Mouse (Mus musculus): ENCODE data around the gene Gpx8. TPM values are rescaled to one million over a fixed set of nuclear protein-coding genes. Genes with fewer than 3 reads are reported as not detected.

Gpx8 gene
- 10.4 and 10.7 TPM in 2 replicates for polyA plus RNA-seq (2012; rRNA removed)

GRCm38 (mm10) chr13:113046211-113046883, at the start of gene Gpx8:
Gene Gpx8, minus strand, starts transcription at chr13:113046410.
- H3K27ac ChIP-seq (ENCODE audit: insufficient read depth, low read length): no peak within 1 kb of the TSS
- no peaks in the 10 kb centered on the region for H3K4me1 ChIP-seq (ENCODE audit: control insufficient read depth, insufficient read depth, low read length)
- peak within 1 kb of the TSS; percentile 27 for H3K4me3 ChIP-seq (ENCODE audit: insufficient read depth, low read length)
- TF ChIP-seq CTCF (IDR thresholded peaks at IDR 0.05; ENCODE audit: extremely low read depth, insufficient read depth, low read length) (peak; percentile 50), POLR2A (IDR thresholded peaks at IDR 0.05; ENCODE audit: extremely low read depth, insufficient read depth, low read length) (no peak)

- H3K4me3 ChIP-seq (ENCODE audit: insufficient read depth, low read length): no peak overlapping the region
- H3K4me1 ChIP-seq (ENCODE audit: control insufficient read depth, insufficient read depth, low read length): no peaks in the 10 kb centered on the region
- TF ChIP-seq CTCF (IDR thresholded peaks at IDR 0.05; ENCODE audit: extremely low read depth, insufficient read depth, low read length) (no peak), POLR2A (IDR thresholded peaks at IDR 0.05; ENCODE audit: extremely low read depth, insufficient read depth, low read length) (no peak)
- no peak overlapping the region for H3K27ac ChIP-seq (ENCODE audit: insufficient read depth, low read length)
These were observed 48.4 kb upstream of the Gpx8 start for GRCm38 (mm10) chr13:113094618-113095017.

DNA sequence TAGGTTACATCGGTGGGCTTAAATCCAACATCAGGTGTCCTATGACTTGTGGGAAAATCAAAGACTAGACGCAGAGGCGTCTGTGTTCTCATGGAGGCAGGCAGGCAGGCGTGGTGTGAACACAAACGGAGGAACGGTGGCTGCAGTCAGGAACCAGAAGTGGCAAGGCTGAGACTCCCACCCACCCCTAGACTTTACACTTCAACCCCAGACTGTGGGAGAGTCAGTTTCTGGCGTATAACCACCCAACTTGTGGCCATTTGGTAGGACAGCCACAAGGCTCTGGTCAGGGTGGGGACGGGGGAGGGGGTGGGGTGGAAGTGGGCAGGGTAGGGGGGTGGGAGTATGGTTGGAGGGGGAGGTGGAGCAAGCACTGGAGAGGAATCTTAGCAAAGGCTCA, 44.3 kb upstream of the Gpx8 start:
- no peak overlapping the region for H3K27ac ChIP-seq (ENCODE audit: insufficient read depth, low read length)
- no peaks in the 10 kb centered on the region for H3K4me1 ChIP-seq (ENCODE audit: control insufficient read depth, insufficient read depth, low read length)
- no peak for TF ChIP-seq POLR2A (IDR thresholded peaks at IDR 0.05; ENCODE audit: extremely low read depth, insufficient read depth, low read length)
- TF ChIP-seq CTCF (IDR thresholded peaks at IDR 0.05; ENCODE audit: extremely low read depth, insufficient read depth, low read length): no peak
- no peak overlapping the region for H3K4me3 ChIP-seq (ENCODE audit: insufficient read depth, low read length)

DNA sequence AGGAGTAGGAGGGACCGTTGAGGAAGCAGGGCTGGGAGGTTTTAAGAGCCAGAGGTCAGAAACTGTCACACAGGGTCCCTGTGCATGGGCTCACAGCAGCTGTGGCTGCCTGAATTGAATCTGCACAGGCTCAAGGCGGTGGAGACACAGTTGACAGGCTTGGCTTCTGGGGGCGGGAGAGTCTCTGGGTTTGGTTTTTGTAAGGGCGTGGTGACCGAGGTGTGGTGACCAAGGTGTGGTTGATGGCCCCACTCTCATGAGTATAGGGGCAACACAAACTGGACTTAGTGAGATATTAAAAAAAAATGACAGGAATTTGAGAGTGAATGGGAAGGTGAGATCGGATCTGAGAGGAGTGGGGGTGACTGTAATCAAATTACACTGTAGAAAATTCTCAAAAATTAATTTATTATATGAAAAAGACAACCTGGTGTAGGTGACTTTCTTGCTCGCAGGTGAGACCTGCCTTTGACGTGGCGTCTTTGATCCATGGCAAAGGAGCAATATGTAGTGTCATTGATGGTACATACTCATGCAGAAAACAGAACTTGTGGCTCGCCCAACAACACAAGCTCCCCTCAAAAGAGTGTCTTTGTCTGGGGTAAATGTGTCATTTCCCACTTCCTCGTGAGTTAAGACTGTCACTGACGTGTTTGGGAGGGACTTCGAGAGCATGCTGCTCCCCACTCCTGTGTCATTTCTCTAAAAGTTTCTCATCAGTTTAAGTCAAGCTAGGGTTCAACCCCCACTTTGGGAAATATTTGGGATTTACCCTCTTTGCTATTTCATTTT, 41.2 kb upstream of the Gpx8 start:
- Histone ChIP-seq H3K27ac (ENCODE audit: insufficient read depth, low read length) (no peak overlapping the region), H3K4me1 (ENCODE audit: control insufficient read depth, insufficient read depth, low read length) (no peaks in the 10 kb centered on the region), H3K4me3 (ENCODE audit: insufficient read depth, low read length) (no peak overlapping the region)
- TF ChIP-seq CTCF (IDR thresholded peaks at IDR 0.05; ENCODE audit: extremely low read depth, insufficient read depth, low read length) (no peak), POLR2A (IDR thresholded peaks at IDR 0.05; ENCODE audit: extremely low read depth, insufficient read depth, low read length) (no peak)

DNA sequence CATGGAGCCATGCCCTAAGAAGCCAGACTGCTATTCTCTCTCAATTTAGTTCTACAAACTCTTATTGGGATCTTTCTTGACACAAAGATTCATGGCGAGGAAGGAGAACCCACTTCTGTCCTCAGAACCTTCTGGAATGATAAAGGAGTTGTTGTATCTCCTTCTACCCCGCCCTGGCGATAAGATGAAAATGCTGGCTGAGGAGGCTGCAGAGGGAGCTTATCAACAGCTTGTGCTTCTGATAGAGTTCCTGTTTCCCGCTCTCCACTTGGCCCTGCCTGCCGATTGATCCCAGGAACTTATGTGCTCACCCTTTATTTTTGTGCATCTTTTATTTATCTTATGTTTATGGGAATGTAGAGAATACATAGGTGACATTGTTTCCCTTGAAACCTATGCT, 38.5 kb upstream of the Gpx8 start:
- no peak overlapping the region for H3K4me3 ChIP-seq (ENCODE audit: insufficient read depth, low read length)
- TF ChIP-seq CTCF (IDR thresholded peaks at IDR 0.05; ENCODE audit: extremely low read depth, insufficient read depth, low read length): no peak
- H3K27ac ChIP-seq (ENCODE audit: insufficient read depth, low read length): no peak overlapping the region

DNA sequence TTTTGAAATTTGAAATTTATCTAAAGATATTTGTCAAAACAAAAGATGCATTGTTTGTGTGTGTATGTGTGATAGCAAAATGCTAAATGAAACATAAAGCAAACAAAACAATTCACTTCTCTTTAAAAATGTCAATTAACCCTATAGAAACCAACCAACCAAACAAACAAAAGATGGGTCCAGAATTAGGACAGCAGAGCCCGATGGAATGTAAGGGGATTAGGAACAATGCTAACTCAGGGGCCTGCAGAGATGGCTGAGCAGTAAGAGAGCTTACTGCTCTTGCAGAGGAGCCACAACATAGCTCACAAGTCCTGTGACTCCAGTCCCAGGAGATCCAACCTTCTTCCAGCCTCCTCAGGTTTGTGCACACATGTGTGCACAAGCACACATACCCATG, 35.9 kb upstream of the Gpx8 start:
- Histone ChIP-seq H3K27ac (ENCODE audit: insufficient read depth, low read length) (no peak overlapping the region), H3K4me1 (ENCODE audit: control insufficient read depth, insufficient read depth, low read length) (no peaks in the 10 kb centered on the region), H3K4me3 (ENCODE audit: insufficient read depth, low read length) (no peak overlapping the region)
- TF ChIP-seq CTCF (IDR thresholded peaks at IDR 0.05; ENCODE audit: extremely low read depth, insufficient read depth, low read length): no peak
- TF ChIP-seq POLR2A (IDR thresholded peaks at IDR 0.05; ENCODE audit: extremely low read depth, insufficient read depth, low read length): no peak

More for the DNA sequence above, 38.5 kb upstream of the Gpx8 start:
- no peaks in the 10 kb centered on the region for H3K4me1 ChIP-seq (ENCODE audit: control insufficient read depth, insufficient read depth, low read length)

- no peak overlapping the region for H3K27ac ChIP-seq (ENCODE audit: insufficient read depth, low read length)
- no peak for TF ChIP-seq CTCF (IDR thresholded peaks at IDR 0.05; ENCODE audit: extremely low read depth, insufficient read depth, low read length)
- no peak for TF ChIP-seq POLR2A (IDR thresholded peaks at IDR 0.05; ENCODE audit: extremely low read depth, insufficient read depth, low read length)
These were observed 32.8 kb upstream of the Gpx8 start for GRCm38 (mm10) chr13:113079021-113079420.

GRCm38 (mm10) chr13:113064542-113064941, 18.3 kb upstream of the Gpx8 start:
- Histone ChIP-seq H3K27ac (ENCODE audit: insufficient read depth, low read length) (no peak overlapping the region), H3K4me1 (ENCODE audit: control insufficient read depth, insufficient read depth, low read length) (no peaks in the 10 kb centered on the region), H3K4me3 (ENCODE audit: insufficient read depth, low read length) (no peak overlapping the region)
- TF ChIP-seq POLR2A (IDR thresholded peaks at IDR 0.05; ENCODE audit: extremely low read depth, insufficient read depth, low read length): no peak
- TF ChIP-seq CTCF (IDR thresholded peaks at IDR 0.05; ENCODE audit: extremely low read depth, insufficient read depth, low read length): no peak

More at GRCm38 (mm10) chr13:113079021-113079420, 32.8 kb upstream of the Gpx8 start:
- H3K4me3 ChIP-seq (ENCODE audit: insufficient read depth, low read length): no peak overlapping the region
- no peaks in the 10 kb centered on the region for H3K4me1 ChIP-seq (ENCODE audit: control insufficient read depth, insufficient read depth, low read length)

DNA sequence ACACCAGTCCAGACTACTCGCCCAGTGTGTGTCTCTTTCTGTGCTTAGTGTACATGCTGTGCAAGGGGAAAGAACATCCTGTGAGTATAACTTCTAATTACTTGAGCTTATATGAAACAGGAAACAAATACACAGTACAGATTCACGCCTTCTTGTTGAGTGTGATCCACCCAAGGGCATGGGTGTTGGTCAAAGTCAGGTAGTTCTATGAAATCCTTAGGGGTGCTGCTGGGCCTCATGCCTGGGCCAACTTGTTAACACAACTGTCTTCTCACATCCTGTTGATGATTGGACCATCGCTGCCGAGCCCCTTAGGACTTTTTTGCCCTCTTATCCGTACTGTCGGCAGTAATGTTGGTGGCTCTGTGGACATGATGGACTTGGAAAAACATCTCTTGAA, 15.5 kb upstream of the Gpx8 start:
- no peaks in the 10 kb centered on the region for H3K4me1 ChIP-seq (ENCODE audit: control insufficient read depth, insufficient read depth, low read length)
- H3K4me3 ChIP-seq (ENCODE audit: insufficient read depth, low read length): no peak overlapping the region
- TF ChIP-seq POLR2A (IDR thresholded peaks at IDR 0.05; ENCODE audit: extremely low read depth, insufficient read depth, low read length) (no peak), CTCF (IDR thresholded peaks at IDR 0.05; ENCODE audit: extremely low read depth, insufficient read depth, low read length) (no peak)
- no peak overlapping the region for H3K27ac ChIP-seq (ENCODE audit: insufficient read depth, low read length)

- no peak overlapping the region for H3K27ac ChIP-seq (ENCODE audit: insufficient read depth, low read length)
- no peaks in the 10 kb centered on the region for H3K4me1 ChIP-seq (ENCODE audit: control insufficient read depth, insufficient read depth, low read length)
- peak; percentile 22; the same call in 1 of the 2 replicates for TF ChIP-seq CTCF (IDR thresholded peaks at IDR 0.05; ENCODE audit: extremely low read depth, insufficient read depth, low read length)
- no peak for TF ChIP-seq POLR2A (IDR thresholded peaks at IDR 0.05; ENCODE audit: extremely low read depth, insufficient read depth, low read length)
- H3K4me3 ChIP-seq (ENCODE audit: insufficient read depth, low read length): no peak overlapping the region
These were observed 9.6 kb upstream of the Gpx8 start for GRCm38 (mm10) chr13:113055826-113056225.
